Comparison of ENCODE assay signal across 7 mouse cellular contexts in the genomic region with DNA sequence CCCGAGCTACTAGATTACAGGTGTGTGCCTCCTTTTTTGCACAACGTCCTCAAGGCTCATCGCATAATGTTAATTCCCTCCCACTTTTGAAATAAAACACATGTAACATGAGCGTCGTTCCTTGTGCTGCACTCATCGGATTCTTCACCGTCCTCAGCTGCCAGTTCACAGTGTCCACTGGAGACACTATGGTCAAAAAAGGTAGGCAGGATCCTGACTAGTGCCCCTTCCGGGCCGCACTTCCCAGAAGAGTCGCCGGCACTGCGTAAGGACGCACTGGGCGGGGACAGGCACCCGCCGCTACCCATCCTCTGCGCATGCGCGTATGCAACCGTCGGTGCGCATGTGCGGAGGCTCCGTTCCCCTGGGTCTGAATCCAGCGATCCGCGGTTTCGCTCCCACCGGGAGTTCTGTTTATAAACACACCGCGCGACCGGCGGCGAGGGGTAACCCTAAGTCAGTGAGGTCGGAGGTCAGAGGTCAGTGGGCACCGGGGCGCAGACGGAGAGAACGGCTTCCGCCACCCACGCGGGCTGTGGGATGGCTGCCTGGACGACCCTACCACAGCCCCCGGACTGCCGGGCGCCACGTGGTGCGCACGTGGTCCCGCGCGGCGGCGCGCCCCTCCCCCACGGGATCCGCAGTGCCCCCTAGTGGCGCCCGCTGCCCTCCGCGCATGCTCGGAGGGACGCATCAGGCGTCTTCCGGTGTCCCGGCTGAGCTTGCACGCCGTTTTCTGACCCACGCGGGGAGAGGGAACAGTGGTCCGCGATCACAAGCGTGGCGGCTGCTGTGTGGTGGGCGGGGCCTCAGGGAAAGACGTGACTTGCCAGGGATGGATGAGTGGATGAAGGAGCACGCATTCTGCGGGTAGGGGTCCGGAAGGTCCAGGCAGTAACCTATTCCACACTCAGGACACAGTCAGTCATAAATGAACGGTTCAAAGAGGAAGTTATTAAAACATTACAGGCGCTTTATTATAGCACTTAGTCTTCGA. TPM values are rescaled to one million over a fixed set of nuclear protein-coding genes. Genes with fewer than 3 reads are reported as not detected.
A peak's percentile ranks its signal among the peaks of the same experiment; 100 is the strongest.
DNase-seq lines count a peak whose midpoint lies in the region; ATAC-seq lines count a peak whose summit lies in the region.

No protein-coding gene starts in this region.

- H3K9ac ChIP-seq in embryonic facial prominence, embryonic 11.5 days (replicated peaks; ENCODE audit: low read length) = peak overlapping the region; percentile 83
- peak overlapping the region; percentile 76 for H3K9ac ChIP-seq in midbrain, embryonic 13.5 days (replicated peaks)

- WGBS in embryonic facial prominence, embryonic 11.5 days = 1% methylated on average over 82 of the region's 83 CpGs
- WGBS in limb, embryonic 10.5 days = 1% methylated on average over 83 of the region's 83 CpGs
- under 1% methylated on average over 80 of the region's 83 CpGs for WGBS in midbrain, embryonic 13.5 days

- no peaks in the 10 kb centered on the region for H3K36me3 ChIP-seq in embryonic facial prominence, embryonic 11.5 days (replicated peaks; ENCODE audit: control insufficient read depth, insufficient read depth, low read depth, low read length)
- H3K36me3 ChIP-seq in limb, embryonic 10.5 days = peaks cover 13% of the 10 kb centered on the region
- H3K36me3 ChIP-seq in midbrain, embryonic 13.5 days = no peaks in the 10 kb centered on the region

- H3K27ac ChIP-seq in embryonic facial prominence, embryonic 11.5 days (replicated peaks; ENCODE audit: low read depth, low read length) = peak overlapping the region; percentile 43
- peak overlapping the region; percentile 92 for H3K27ac ChIP-seq in limb, embryonic 10.5 days
- H3K27ac ChIP-seq in midbrain, embryonic 13.5 days = peak overlapping the region; percentile 72

- H3K4me3 ChIP-seq in embryonic facial prominence, embryonic 11.5 days (ENCODE audit: low read depth, low read length) = peak overlapping the region; percentile 57
- H3K4me3 ChIP-seq in limb, embryonic 10.5 days = peak overlapping the region; percentile 71
- peak overlapping the region; percentile 61 for H3K4me3 ChIP-seq in midbrain, embryonic 13.5 days (replicated peaks)

- H3K4me1 ChIP-seq in embryonic facial prominence, embryonic 11.5 days (ENCODE audit: control insufficient read depth, insufficient read depth, low read length) = no peaks in the 10 kb centered on the region
- peaks cover 41% of the 10 kb centered on the region for H3K4me1 ChIP-seq in limb, embryonic 10.5 days
- peaks cover 36% of the 10 kb centered on the region for H3K4me1 ChIP-seq in midbrain, embryonic 13.5 days (replicated peaks)

- no peaks in the 10 kb centered on the region for H3K9me3 ChIP-seq in embryonic facial prominence, embryonic 11.5 days (replicated peaks; ENCODE audit: control insufficient read depth, low read length)
- no peaks in the 10 kb centered on the region for H3K9me3 ChIP-seq in limb, embryonic 10.5 days (replicated peaks)
- no peaks in the 10 kb centered on the region for H3K9me3 ChIP-seq in midbrain, embryonic 13.5 days

- peak overlapping the region; percentile 66 for H3K4me2 ChIP-seq in embryonic facial prominence, embryonic 11.5 days (ENCODE audit: low read depth, low read length)
- peak overlapping the region; percentile 60 for H3K4me2 ChIP-seq in midbrain, embryonic 13.5 days (replicated peaks)

- peak; percentile 99 for DNase-seq in adrenal gland, postnatal 14 days
- DNase-seq in embryonic facial prominence, embryonic 11.5 days (ENCODE audit: low spot score) = peak; percentile 96
- peak; percentile 97 for DNase-seq in kidney, adult 11 months
- peak; percentile 100 for DNase-seq in limb, embryonic 10.5 days (ENCODE audit: low spot score)
- DNase-seq in spleen, adult 12 weeks (ENCODE audit: low spot score) = peak; percentile 99

- H3K27me3 ChIP-seq in embryonic facial prominence, embryonic 11.5 days (ENCODE audit: control insufficient read depth, insufficient read depth, low read length) = no peaks in the 10 kb centered on the region
- no peaks in the 10 kb centered on the region for H3K27me3 ChIP-seq in limb, embryonic 10.5 days (ENCODE audit: low read depth, poor library complexity, severe bottlenecking)
- no peaks in the 10 kb centered on the region for H3K27me3 ChIP-seq in midbrain, embryonic 13.5 days

- ATAC-seq in embryonic facial prominence, embryonic 11.5 days (replicated peaks; ENCODE audit: insufficient number of reproducible peaks, low FRiP score, low TSS enrichment, low read depth) = peak; percentile 89
- ATAC-seq in granulocyte monocyte progenitor cell, adult 5-6 weeks (replicated peaks; ENCODE audit: poor library complexity, severe bottlenecking) = peak; percentile 76
- peak; percentile 94 for ATAC-seq in midbrain, embryonic 13.5 days

RNA-seq across cellular contexts. Expression of a gene that starts 33.9 kb away (rescaled TPM):
- total RNA-seq in adrenal gland, postnatal 14 days (2021) = 20.2 and 26.4 TPM in 2 replicates
- polyA plus RNA-seq in embryonic facial prominence, embryonic 11.5 days (2014; fragmentation: Nextera tagmentation; extraction: Ambion mirVana) = 2.9 and 3.4 TPM in 2 replicates
- total RNA-seq in granulocyte monocyte progenitor cell, adult 5-6 weeks (2014; fragmentation: Nextera tagmentation) = 18.2 and 19.0 TPM in 2 replicates
- 6.1 TPM in 2 replicates for total RNA-seq in granulocyte monocyte progenitor cell, adult 5-6 weeks (2017)
- 3.5 and 4.5 TPM in 2 replicates for polyA plus RNA-seq in limb, embryonic 10.5 days (2016; fragmentation: Nextera tagmentation; extraction: Ambion mirVana)
- polyA plus RNA-seq in midbrain, embryonic 13.5 days (2015; fragmentation: Nextera tagmentation; extraction: Ambion mirVana) = 4.8 and 5.1 TPM in 2 replicates

Comparison
In these comparisons a context has a peak if more than half of its experiments do, and no peak if none do; other contexts are left out.
1. Peak in every context shown above with its lines: DNase-seq, ATAC-seq, H3K4me3 ChIP-seq and H3K27ac ChIP-seq.